Mouse (Mus musculus) heart, postnatal 0 days (tissue): ENCODE results near the gene Kcnj11. TPM values are rescaled to one million over a fixed set of nuclear protein-coding genes. Genes with fewer than 3 reads are reported as not detected.
A peak's percentile ranks its signal among the peaks of the same experiment; 100 is the strongest.

Source experiments
- ATAC-seq: fragments of 200-750 bp; cut with Nextera tagmentation; 2 replicates; pipeline ENCODE4 v1.8.0; 2017; ENCODE audit warnings: low read depth, moderate number of reproducible peaks, moderate library complexity; ENCODE audit not compliant: insufficient read depth
- DNase-seq: peaks from one replicate; pipeline ENCODE4 v3.0.0-alpha.2; 2016; ENCODE audit warnings: low spot score
- H3K27ac ChIP-seq: fragments of 300-500 bp; sonication (generic); 2 replicates; pipeline ENCODE4 v1.5.1; 2014; ENCODE audit warnings: low read depth, mild to moderate bottlenecking
- H3K27me3 ChIP-seq: fragments of 300-500 bp; sonication (generic); 2 replicates; pipeline ENCODE4 v1.6.1; 2014; ENCODE audit warnings: low read length, mixed read lengths; ENCODE audit not compliant: control insufficient read depth, insufficient read depth
- H3K36me3 ChIP-seq: fragments of 300-500 bp; sonication (generic); replicated peaks from 2 replicates; pipeline ENCODE4 v1.6.1; 2014; ENCODE audit warnings: low read length, mixed read lengths; ENCODE audit not compliant: control insufficient read depth, insufficient read depth
- H3K4me1 ChIP-seq: fragments of 300-500 bp; sonication (generic); 2 replicates; pipeline ENCODE4 v1.6.1; 2014; ENCODE audit warnings: antibody characterized with exemption; ENCODE audit not compliant: control insufficient read depth, insufficient read depth
- H3K4me2 ChIP-seq: fragments of 300-500 bp; sonication (generic); 2 replicates; pipeline ENCODE4 v1.6.1; 2014; ENCODE audit warnings: low read depth, mild to moderate bottlenecking, low read length, moderate library complexity
- H3K4me3 ChIP-seq: fragments of 300-500 bp; sonication (generic); 2 replicates; pipeline ENCODE4 v1.5.1; 2014; ENCODE audit warnings: low read depth, low read length
- H3K9ac ChIP-seq: fragments of 300-500 bp; sonication (generic); replicated peaks from 2 replicates; pipeline ENCODE4 v1.6.1; 2014; ENCODE audit warnings: low read depth, low read length, mixed read lengths
- H3K9me3 ChIP-seq: fragments of 300-500 bp; sonication (generic); replicated peaks from 2 replicates; pipeline ENCODE4 v1.6.1; 2016; ENCODE audit warnings: low read length; ENCODE audit not compliant: control insufficient read depth
- CTCF ChIP-seq: IDR thresholded peaks from 2 replicates; pipeline ENCODE4 v1.5.1; 2016; ENCODE audit warnings: antibody characterized with exemption, control low read depth, low read depth
- EP300 ChIP-seq: IDR thresholded peaks from 2 replicates; pipeline ENCODE4 v1.6.1; 2016; ENCODE audit warnings: antibody characterized with exemption, low read depth
- WGBS: fragments of 180-500 bp; shearing (Covaris S2); extraction: QIAGEN DNeasy Blood & Tissue Kit; methylation state at CpG from one replicate; pipeline ENCODE4 v1.1.7; 2014; 5-methylcytosine and 5-hydroxymethylcytosine counted together
- polyA plus RNA-seq: library from polyadenylated mRNA; unstranded; fragments of >200 nt; fragmentation: Nextera tagmentation; extraction: Ambion mirVana; gene quantifications from 2 replicates; pipeline ENCODE4 v1.2.1, GENCODE M21; 2015
- total RNA-seq: library from RNA; depleted of rRNA; stranded (reverse); fragments of >200 nt; gene quantifications from 2 replicates; pipeline ENCODE4 v1.2.3, GENCODE M21; 2014; ENCODE audit warnings: low replicate concordance

Gene Kcnj11
- total and polyA plus RNA-seq, 2 experiments from 2014 or later, result 14.4 to 103 TPM

GRCm38 (mm10) chr7:46116118-46116581 is 15.6 kb upstream of the Kcnj11 start:
- TF ChIP-seq CTCF, result no peak
- peak; percentile 90 for TF ChIP-seq EP300
- H3K9ac ChIP-seq, result no peak overlapping the region
- no peak overlapping the region for H3K4me2 ChIP-seq
- DNase-seq (peak; percentile 65), ATAC-seq (peak; percentile 75)
- 19% methylated on average over 10 of the region's 10 CpGs for WGBS
- no peaks in the 10 kb centered on the region for H3K9me3 ChIP-seq
- no peak overlapping the region for H3K4me3 ChIP-seq
- 0 out of 2 replicates have a peak, but pooled peaks cover 5% of the 10 kb centered on the region for H3K36me3 ChIP-seq
- peaks cover 58% of the 10 kb centered on the region for H3K4me1 ChIP-seq
- peak overlapping the region; percentile 80 for H3K27ac ChIP-seq
- H3K27me3 ChIP-seq, result no peaks in the 10 kb centered on the region

GRCm38 (mm10) chr7:46113435-46113834 is 12.9 kb upstream of the Kcnj11 start:
- Histone ChIP-seq H3K9me3 (no peaks in the 10 kb centered on the region), H3K27ac (peak overlapping the region; percentile 34; the same call in 1 of the 2 replicates), H3K36me3 (no peaks in the 10 kb centered on the region), H3K4me3 (no peak overlapping the region), H3K27me3 (no peaks in the 10 kb centered on the region), H3K9ac (no peak overlapping the region), H3K4me2 (no peak overlapping the region), H3K4me1 (peaks cover 63% of the 10 kb centered on the region)
- DNase-seq, result no peak
- 54% methylated on average over 3 of the region's 3 CpGs for WGBS
- ATAC-seq, result no peak
- TF ChIP-seq CTCF, result no peak

- H3K4me3 ChIP-seq, result no peak overlapping the region
- peaks cover 59% of the 10 kb centered on the region for H3K4me1 ChIP-seq
- ATAC-seq, result peak; percentile 66
- TF ChIP-seq EP300 (no peak), CTCF (no peak)
- H3K9me3 ChIP-seq, result no peaks in the 10 kb centered on the region
- H3K4me2 ChIP-seq, result no peak overlapping the region
- DNase-seq, result peak; percentile 61
- no peak overlapping the region for H3K9ac ChIP-seq
- H3K27ac ChIP-seq, result peak overlapping the region; percentile 76
- WGBS, result 24% methylated on average over 6 of the region's 6 CpGs
- no peaks in the 10 kb centered on the region for H3K36me3 ChIP-seq
- H3K27me3 ChIP-seq, result no peaks in the 10 kb centered on the region
These were observed 11.4 kb upstream of the Kcnj11 start for GRCm38 (mm10) chr7:46111938-46112337.

- Histone ChIP-seq H3K4me1 (peaks cover 52% of the 10 kb centered on the region), H3K4me2 (no peak overlapping the region), H3K27me3 (no peaks in the 10 kb centered on the region), H3K27ac (peak overlapping the region; percentile 76), H3K4me3 (no peak overlapping the region), H3K36me3 (0 out of 2 replicates have a peak, but pooled peaks cover 2% of the 10 kb centered on the region), H3K9ac (no peak overlapping the region), H3K9me3 (no peaks in the 10 kb centered on the region)
- WGBS, result 59% methylated on average over 15 of the region's 15 CpGs
- TF ChIP-seq EP300, result no peak
- no peak for TF ChIP-seq CTCF
- ATAC-seq, result no peak
- DNase-seq, result no peak
These were observed 10.8 kb upstream of the Kcnj11 start for GRCm38 (mm10) chr7:46111212-46111817.

- peaks cover 41% of the 10 kb centered on the region for H3K4me1 ChIP-seq
- no peak overlapping the region for H3K27ac ChIP-seq
- WGBS, result 76% methylated on average over 3 of the region's 3 CpGs
- TF ChIP-seq EP300 (no peak), CTCF (no peak)
- DNase-seq (no peak), ATAC-seq (no peak)
- no peaks in the 10 kb centered on the region for H3K9me3 ChIP-seq
- H3K9ac ChIP-seq, result no peak overlapping the region
- H3K27me3 ChIP-seq, result no peaks in the 10 kb centered on the region
- H3K4me3 ChIP-seq, result no peak overlapping the region
- no peak overlapping the region for H3K4me2 ChIP-seq
- 0 out of 2 replicates have a peak, but pooled peaks cover 5% of the 10 kb centered on the region for H3K36me3 ChIP-seq
These were observed 9.5 kb upstream of the Kcnj11 start for GRCm38 (mm10) chr7:46110079-46110478.

GRCm38 (mm10) chr7:46105484-46105883 is 4.9 kb upstream of the Kcnj11 start:
- no peak overlapping the region for H3K27ac ChIP-seq
- no peak overlapping the region for H3K4me3 ChIP-seq
- TF ChIP-seq CTCF (no peak), EP300 (no peak)

More at GRCm38 (mm10) chr7:46105484-46105883, 4.9 kb upstream of the Kcnj11 start:
- Histone ChIP-seq H3K4me2 (no peak overlapping the region), H3K9me3 (no peaks in the 10 kb centered on the region), H3K9ac (no peak overlapping the region), H3K27me3 (no peaks in the 10 kb centered on the region), H3K4me1 (peaks cover 10% of the 10 kb centered on the region), H3K36me3 (0 out of 2 replicates have a peak, but pooled peaks cover 5% of the 10 kb centered on the region)
- ATAC-seq, result no peak
- WGBS, result 86% methylated on average over 7 of the region's 7 CpGs
- no peak for DNase-seq
